Mouse (Mus musculus) lung, adult 18-20 months (tissue): ENCODE results near the gene Ammecr1.

Source experiments
- DNase-seq, 2 experiments: peaks; one replicate each; pipeline ENCODE4 v3.0.0; 2022; ENCODE audit warnings: mixed read lengths in 2 of 2

Ammecr1 gene

DNA sequence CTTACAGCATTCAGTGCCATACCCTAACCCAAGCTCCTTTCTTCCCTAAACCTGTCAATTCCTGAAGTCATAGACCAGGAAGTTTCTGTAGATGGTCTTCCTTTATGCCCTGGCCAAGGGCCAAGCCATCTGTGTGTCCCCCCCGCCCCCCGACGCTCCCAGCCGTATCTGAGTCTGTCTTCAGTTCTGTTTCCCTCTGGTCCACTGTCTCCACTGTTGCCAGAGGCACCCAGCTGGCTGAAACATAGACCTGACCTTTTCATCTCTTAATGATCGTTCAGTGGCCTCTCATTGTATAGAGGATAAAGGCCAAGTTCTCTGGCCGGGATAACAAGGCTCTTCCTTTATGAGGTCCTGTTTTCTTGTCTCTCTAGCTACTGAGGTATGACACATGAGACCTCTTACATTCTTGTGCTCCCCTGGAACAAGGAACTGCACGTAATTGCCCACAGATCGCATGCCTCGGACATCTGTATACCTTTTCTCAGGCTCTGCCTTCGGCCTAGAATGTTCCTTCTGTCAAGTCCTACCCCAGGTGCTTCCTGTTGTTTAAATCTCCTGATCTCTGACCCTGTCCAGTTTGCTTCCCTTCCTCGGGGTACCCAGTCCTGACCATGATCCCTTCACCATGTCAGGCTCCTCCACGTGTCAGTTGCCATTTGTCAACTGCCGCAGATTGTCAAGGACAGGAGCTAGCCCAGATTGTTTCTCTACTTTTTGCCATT, 138.2 kb downstream of the Ammecr1 start:
- DNase-seq = no peak

DNA sequence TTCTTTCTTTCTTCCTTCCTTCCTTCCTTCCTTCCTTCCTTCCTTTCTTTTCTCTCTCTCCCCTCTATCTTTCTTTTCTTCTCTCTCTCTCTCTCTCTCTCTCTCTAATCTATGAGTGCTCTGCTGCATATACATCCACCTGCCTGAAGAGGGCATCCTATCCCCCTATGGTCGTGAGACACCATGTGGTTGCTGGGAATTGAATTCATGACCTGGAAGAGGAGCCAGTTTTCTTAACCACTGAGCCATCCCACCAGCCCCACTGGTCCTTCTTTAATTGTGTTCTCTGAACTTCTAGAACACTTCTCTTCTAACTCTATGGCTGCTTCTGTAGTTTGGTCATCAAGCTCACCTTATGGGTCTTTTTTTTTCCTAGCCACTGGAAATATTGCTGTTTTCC, 138.9 kb downstream of the Ammecr1 start:
- no peak for DNase-seq

- DNase-seq = no peak
Measured at GRCm38 (mm10) chrX:142825309-142825708, 141.2 kb downstream of the Ammecr1 start.

GRCm38 (mm10) chrX:142821846-142822245, 144.7 kb downstream of the Ammecr1 start:
- no peak for DNase-seq

GRCm38 (mm10) chrX:142821239-142821638, 145.3 kb downstream of the Ammecr1 start:
- DNase-seq = no peak

DNA sequence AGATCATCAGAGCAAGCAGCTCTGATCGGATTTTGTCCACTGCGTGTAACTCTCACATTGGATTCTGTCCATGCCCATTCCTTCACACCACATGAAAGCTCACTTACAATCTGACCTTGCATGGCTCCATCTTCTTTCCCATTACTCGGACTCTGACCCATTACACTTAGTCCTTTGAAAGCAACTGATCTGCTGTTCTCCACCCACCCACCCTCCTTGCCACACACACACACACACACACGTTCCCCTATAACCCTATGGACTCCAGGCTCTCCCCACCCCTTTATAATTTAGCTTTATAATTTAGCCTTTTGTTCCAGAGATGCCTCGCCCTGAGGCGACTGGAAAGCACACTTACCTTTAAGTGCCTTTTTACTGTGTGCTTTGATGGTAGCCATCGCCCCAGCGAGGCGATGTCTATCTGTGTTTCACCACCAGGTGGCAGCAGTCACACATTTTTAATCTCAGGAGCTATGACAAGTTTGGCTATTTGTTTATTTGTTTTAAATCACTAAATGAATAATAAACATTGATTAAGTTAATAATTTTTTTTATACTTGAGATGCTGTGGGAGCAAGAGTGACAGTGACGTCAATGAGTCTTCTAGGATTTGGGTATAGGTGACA, 148.4 kb downstream of the Ammecr1 start:
- DNase-seq = peak in 1 of 2 experiments; percentile 15

- DNase-seq = peak in 1 of 2 experiments; percentile 10
Measured at GRCm38 (mm10) chrX:142813146-142813545, 153.4 kb downstream of the Ammecr1 start.

- peak; percentile 29 to 48 for DNase-seq
Measured at GRCm38 (mm10) chrX:142808411-142808810, 158.1 kb downstream of the Ammecr1 start.

- peak; percentile 34 to 49 for DNase-seq
Measured at GRCm38 (mm10) chrX:142806620-142807061, 159.9 kb downstream of the Ammecr1 start.

- DNase-seq = peak in 1 of 2 experiments; percentile 11
Measured at GRCm38 (mm10) chrX:142806126-142806525, 160.4 kb downstream of the Ammecr1 start.

GRCm38 (mm10) chrX:142804596-142804995, 161.9 kb downstream of the Ammecr1 start:
- DNase-seq = peak in 1 of 2 experiments; percentile 6
